Mouse (Mus musculus) embryo, embryonic 9.5 days (tissue): Measurements from ENCODE around the gene Rnf185.

ENCODE experiments used
- DNase-seq: peaks from one replicate; pipeline ENCODE4 v3.0.0-alpha.2; 2017; ENCODE audit errors: extremely low spot score

Rnf185 gene

DNA sequence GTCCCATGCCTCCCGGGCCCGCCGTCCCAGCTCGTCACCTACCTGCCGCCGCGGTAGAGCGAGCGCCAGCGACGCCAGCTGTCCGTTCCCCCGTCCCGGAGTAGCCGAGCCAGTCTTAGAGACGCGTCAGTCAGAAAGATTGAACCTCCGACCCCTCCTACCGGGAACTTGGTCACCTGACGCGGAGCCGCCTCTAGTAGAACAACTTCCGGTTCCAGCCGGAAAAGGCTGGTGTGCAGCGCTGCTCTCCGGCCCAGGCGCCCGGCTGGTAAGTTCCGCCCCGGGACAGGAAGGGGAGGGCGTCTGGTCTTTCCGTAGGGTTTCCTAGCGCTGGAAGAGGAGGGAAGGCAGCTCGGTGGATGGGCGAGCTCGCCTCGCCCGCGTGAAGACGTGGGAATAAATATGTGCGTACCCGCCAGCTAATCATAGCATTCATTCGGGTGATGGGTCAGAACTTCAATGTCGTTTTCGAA, at the start of gene Rnf185:
Gene Rnf185 (minus strand): TSS at position 197 of the 473 bp plus-strand sequence.
- peak; percentile 94 for DNase-seq

DNA sequence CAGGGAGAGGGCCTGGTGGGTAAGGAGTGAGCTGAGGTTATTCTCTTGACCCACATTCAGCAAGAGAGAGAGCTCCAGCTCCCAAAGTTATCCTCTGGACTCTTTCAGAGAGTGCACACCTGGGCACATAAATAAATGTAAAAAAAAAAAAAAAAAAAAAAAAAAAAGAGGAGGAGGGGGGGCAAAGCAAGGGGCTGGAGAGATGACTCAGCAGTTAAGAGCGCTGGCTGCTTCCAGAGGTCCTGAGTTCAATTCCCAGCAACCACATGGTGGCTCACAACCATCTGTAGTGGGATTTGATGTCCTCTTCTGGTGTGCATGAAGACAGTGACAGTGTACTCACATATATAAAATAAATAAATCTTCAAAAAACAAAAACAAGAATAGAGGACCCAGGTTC, 45.1 kb upstream of the Rnf185 start:
- DNase-seq = no peak

DNA sequence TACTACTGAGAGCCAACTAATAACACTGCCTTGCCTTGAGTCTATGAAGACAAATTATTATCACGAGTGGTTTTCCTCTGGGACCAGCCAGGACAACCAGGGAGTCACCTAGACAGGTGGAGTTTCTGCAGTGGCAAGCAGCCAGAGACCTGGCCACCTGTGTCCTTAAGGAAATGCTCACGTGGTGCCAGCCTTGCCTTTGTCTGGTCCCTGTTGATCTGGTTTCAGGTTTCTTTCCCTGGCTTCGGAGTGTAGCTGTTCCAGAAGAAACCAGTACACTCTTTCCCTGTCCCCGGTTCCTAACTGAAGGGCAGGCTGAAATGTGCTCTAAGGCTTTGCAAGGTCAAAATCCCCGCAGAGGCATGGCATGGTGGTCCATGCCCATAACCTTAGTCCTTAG, 44.6 kb upstream of the Rnf185 start:
- no peak for DNase-seq

DNA sequence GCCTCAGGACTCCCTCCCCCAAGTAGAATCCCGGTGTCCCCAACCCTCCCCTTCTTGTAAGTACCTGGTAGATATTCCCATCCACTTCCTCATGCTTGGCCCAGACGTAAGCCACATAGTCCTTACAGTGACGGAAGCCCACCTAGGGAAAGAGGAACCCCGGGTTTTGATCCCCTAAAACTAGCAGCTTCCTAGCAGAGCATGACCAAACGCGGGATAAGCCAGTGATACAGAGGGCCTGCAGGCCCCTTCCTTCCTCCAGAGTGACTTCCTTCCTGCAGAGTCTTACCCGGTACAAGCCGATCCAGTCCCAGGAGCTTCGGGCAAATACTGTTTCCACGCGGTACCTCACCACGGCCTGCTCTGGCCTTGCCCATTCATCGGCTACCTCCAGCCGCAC, 43.3 kb upstream of the Rnf185 start:
- DNase-seq = no peak

DNA sequence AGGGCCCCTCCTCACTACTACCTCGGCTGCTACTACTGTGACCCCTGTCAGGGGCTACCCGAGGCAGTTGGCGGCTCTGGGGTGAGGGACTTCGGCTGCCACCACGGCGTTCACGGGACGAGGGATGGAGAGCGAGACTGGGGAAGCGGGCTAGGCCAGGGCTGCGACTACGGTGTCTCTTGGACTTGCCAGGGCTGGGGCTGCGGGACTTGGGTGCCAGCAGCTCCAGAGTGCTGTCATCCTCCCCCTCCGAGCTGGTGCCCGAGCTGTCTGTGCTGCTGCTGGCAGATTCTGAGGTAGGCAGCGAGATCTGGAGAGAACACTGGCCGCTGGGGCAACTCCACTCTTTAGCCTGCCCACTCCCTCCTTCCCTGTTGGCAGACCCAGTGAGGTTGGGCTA, 42.7 kb upstream of the Rnf185 start:
- DNase-seq = no peak

DNA sequence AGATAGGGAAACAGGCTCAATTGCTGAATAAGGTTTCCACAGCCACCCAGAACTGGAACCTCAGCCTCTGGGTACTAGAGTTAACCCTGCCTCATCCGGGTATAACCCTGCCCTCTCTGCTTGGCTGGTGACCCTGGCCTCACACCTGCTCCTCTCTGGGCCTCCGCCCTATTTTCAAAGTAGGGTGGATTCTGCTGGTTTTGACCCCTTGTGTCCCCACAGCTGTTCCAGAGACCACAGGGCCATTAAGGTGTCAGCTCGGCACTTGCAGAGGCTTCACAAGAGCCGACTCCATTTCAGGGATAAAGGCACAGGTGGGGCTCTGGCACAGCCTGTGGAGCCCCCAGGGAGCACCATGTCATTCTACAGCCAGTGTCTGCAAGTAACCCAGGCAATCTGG, 40.6 kb upstream of the Rnf185 start:
- DNase-seq = no peak

DNA sequence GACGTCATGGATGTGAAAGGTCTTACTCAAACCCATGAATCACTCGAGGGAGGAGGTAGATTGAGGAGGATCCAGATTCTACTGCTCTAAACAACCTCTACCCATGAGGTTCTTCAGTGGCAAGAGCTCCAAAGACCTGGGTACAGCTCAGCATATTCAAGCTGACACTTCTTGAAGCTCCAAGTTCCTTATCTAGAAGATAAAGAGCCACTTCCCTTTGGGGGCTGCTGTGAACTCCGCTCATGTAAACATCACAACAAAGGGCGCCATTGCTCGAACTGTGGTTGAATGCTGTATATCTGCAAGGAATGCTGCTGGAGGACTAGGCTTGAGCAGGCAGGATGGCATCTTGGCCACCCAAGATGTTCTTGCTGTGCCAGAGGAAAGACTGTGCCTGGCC, 36.9 kb upstream of the Rnf185 start:
- DNase-seq = no peak

DNA sequence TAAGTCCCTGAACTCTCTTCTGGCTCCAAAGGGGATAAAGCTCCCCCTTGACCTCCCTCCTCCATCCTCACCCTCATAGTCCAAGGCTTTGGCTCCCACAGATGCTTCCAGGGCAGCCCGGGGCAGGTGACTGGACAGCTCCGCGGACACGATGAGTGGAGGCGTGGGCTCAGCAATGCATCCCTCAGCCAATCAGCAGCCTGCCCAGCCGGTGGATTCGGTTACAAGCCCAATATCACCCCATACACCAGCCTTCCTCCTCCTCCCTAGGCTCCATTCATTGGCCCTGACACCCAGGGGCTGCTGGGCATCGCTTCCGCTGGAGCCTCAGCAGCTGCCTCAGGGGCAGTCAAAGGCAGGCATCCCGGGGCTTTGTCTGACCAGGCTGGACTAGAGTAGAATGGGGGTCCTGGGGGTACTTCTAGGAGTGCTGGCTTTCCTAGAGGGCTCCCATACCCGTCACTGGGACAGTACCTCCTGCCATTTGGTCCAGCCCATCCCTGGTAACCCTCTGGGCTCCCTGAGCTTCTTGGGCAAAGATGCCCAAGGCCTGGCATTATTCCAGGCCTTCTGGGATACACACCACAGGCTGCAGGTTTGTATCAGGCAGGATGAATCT, 35.9 kb upstream of the Rnf185 start, which contains the start of gene Pla2g3:
Gene Pla2g3 (plus strand): TSS at position 333 of the 619 bp plus-strand sequence.
- DNase-seq = peak; percentile 41

DNA sequence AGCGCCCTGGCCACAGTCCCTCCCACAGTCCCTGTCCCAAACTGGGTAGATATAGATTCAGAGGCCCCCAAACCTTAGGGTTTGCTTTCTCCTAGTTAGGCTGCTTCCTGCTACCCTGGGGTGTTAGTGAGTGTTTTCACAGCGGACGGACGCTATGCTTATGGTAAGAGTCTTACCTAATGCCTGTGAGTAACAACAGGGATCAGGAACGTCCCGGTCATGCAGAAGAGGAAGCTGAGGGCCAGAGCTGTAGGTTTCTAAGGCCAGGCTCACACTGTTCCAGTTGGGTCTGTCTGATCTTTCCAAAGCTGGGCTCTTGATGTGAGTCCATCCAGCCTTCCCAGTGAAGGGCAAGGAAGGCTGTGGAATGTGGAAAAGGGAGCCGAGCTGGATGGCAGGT, 34.2 kb upstream of the Rnf185 start:
- no peak for DNase-seq

DNA sequence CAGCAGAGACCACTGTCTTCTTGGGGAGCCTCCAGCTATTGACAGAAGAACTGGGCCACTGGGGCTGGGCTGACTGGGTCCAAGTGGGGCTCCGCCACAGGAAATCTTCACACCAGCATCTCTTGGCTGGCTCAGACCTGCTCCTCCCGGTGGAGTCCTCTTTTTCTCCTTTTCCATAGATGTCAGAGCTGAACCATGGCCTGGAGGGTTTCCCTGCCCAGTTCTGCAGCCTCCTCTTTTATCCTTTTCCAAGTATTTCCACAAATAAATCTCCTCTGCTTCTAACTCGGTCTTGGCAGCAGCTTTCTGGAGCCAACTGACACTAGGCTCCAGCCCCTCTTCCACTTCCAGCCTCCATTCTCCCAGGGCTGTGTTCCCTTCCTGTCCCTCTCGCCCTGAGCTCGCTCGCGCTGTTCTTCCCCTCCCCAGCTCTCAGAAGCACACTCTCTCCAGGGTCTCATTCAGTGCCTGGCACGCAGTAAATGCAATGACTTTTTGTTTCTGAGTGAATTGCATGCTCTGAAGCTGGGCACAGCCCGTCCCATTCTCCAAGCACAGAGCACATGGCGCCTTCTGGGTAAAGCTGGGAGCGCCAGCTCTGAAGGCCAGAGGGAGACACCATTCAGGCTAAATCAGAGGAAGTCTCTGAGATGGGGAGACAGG, 31.9 kb upstream of the Rnf185 start:
- no peak for DNase-seq

DNA sequence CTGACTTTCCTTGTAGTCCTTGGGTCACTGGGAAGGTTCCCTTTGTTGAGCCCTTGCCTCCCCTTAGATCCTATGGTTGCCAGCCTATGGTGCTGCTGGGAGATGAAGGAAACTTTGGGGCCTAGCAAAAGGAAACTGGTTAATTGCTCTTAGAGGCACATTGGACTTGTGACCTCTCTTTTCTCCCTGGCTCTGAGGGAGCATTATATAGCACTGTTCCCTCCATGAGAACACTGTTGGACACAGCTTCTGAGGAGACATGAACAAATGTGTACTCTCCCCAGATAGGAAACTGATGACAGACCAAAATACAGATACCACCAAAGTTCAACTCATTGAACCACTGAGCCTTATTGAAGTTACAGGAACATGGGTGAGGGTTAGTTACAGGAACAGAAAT, 23.3 kb upstream of the Rnf185 start:
- DNase-seq = no peak

DNA sequence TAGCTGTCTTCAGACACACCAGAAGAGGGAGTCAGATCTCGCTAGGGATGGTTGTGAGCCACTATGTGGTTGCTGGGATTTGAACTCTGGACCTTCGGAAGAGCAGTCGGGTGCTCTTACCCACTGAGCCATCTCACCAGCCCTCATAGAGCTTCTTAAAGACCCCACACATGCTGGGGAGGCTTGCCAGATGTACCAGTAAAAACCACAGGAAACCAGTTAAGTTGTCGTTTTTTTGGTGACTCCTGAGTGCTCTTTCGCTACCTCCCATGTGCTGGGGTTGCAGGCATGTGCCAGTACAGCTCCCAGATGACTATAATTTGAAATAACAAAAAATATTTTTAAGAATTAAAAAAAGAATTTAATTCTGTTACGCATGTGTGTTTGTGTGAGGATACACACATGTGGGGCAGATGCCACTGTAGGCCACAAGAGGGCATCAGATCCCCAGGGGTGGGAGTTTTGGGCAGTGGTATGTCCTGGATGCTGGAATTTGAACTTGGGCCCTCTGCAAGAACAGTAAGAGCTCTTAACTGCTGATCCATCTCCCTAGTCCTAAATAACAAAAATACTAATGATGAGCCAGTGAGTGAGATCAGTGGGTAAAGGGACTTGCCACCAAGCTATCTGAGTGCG, 22.4 kb upstream of the Rnf185 start:
- no peak for DNase-seq

DNA sequence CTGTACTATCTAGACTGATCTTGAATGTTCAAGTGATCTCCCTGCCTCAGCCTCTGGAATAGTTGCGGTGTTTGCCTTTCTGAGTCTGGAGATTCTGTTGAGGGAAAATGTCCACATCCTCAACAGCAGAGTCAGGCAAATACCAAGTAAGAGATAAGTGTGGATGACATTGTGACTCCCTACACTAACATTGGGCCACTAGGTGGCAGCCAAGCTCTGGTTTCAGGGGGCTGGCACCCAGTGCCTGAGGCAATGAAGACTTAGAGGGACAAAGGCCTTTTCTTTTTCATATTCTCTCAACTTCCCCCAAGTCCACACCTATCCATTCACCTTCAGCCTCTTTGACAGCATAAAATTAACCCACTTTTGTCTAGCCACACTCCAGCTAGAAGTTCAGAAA, 20.3 kb upstream of the Rnf185 start:
- peak; percentile 76 for DNase-seq

DNA sequence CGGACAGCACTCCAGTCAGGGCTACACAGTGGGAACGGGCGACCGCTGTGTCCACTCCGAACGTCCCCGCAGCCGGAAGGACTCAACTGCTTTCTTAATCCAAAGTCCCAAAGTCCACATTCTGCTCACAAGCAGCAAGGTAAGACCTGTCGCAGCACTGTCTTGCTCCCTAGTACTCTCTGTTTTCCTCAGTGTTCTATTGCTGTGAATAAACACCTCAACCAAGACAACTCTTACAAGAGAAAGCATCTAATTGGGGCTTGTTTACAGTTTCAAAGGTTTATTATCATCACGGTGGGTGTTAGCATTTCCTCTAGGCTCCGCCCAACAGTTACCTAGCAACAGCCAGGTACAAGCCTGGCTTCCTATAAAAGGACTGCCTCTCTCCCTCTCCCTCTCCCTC, 19.3 kb upstream of the Rnf185 start:
- no peak for DNase-seq

DNA sequence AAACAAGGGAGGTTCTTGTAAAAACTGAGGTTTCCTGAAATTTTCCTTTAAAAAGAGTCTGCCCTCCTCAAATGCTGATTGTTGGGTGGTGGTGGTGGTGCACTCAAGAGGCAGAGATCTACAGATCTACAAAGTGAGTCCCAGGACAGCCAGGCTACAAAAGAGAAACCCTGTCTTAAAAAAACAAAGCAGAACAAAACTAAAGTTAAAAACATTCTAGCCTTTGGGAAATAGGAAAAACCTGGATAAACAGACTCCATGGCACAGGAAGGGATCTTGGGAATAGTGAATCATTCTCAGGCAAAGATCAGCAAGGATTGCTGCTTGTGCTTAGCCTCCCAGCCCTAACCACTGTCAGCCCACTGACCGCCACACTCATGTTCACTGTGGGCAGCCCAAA, 10.7 kb upstream of the Rnf185 start:
- DNase-seq = no peak

DNA sequence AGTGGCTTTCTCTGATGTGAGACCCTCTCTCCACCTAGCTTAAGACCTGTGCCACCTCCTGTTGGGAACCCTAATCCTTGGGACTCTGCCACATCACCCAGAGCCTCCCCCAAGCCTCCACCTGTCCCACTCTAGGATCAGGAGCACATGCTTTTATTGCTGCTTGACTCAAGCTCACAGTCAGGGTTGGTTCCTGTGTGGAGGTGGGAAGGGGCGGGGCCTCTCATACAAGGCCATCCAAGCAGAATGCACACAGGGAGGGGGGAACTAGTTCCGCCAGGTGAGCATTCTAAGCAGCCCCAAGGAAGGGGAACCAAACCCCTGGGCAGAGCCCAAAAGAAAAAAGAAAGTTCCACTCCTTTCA, 6.9 kb upstream of the Rnf185 start:
- no peak for DNase-seq

DNA sequence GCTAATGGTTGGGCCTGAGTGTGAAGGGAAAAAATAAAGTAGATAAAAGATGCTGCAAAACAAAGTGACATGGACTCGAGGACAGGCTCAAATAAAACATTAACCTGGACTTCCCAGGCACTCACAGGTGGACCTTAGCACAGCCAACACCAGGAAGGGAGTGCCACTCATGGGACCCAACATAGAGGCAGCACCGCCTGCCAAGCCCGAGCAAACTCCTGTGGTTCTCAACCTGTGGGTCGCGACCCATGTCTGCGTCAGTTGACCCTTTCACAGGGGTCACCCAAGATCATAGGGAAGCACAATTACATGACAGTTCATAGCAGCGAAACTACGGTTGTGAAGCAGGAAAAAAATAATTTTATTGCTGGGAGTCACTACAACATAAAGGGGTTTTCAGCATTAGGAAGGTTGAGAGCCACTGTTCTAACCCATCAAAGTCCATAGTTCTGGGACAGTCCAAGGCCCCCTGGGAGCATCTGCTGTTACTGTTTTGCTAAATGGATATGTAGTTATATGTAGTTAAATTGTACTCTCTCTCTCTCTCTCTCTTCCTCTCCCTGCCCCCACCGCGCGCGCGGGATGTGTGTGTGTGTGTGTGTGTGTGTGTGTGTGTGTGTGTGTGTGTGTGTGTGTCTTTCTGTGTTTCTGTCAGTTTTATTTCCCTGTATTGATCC, 6.4 kb upstream of the Rnf185 start:
- DNase-seq = no peak

DNA sequence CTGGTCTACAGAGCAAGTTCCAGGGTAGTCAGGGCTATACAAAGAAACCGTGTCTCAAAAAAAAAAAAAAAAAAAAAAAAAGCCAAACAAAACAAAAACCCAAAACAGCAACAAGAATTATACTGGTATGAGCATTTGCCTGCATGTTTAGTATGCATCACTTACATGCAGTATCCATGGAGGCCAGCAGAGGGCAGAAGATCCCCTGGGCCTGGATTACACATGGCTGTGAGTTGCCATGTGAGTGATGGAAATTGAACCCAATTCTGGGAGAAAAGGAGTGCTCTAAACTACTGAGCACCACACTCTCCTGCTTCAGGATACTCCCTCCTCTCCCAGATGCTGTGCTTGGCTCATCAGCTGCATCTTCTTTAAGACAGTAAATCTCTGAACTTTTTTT, 4.2 kb upstream of the Rnf185 start:
- DNase-seq = peak; percentile 55

DNA sequence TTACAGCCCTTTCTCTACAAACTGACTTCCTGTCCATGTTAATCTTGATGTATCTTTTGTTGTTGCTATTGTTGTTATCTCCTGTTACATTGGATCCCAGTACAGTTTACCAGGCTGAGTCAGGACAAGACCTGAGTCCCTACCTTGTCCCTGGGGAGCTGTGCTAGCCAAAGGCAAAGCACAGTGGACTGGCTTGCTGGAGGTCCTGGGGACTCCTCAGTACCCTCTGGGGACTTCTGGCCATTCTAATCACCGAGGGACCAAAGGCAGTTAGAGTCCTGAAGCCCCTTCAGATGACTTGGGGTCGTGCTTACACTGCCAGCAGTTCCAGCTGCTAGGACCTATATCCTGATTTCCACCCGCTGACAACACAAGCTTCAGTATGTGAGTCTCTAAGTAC, 2.3 kb upstream of the Rnf185 start:
- DNase-seq = no peak

DNA sequence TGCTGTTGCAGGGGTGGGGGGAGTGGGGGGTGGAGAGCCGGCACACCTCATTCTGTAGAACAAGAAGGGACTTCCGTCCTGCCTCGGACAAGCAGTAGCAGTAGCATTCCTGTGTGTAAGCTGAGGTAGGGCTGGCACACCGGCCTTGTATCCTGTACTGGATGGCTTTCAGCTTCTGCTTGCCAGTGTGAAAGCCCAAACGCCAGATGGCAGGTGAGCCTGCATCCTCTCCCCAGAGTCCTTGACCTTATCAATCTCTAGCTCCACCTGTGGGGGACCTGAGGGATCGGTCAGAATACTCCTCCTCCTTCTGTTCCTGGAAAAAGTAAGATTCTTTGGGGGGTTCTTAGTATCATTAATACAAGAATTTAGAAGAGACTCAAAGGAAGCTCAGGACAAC, 1.3 kb upstream of the Rnf185 start:
- no peak for DNase-seq

DNA sequence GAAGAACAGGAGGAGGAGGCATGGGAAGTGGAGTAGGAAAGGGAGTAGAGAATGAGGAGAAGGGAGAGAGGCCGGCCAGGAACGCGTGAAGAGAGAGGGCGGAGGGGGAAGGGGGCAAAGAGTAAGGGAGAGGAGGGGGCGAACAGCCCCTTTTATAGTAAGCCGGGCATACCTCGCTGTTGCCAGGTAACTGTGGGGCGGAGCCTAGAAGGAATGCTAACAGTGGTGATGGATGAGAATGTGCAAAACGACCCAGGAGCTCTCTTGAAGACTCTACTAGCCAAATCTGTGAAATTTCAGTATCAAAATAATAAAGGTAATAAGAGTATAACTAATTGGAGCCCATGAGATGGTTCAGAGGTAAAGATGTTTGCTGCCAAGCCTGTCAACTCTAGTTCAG, 606 bp upstream of the Rnf185 start:
- no peak for DNase-seq

DNA sequence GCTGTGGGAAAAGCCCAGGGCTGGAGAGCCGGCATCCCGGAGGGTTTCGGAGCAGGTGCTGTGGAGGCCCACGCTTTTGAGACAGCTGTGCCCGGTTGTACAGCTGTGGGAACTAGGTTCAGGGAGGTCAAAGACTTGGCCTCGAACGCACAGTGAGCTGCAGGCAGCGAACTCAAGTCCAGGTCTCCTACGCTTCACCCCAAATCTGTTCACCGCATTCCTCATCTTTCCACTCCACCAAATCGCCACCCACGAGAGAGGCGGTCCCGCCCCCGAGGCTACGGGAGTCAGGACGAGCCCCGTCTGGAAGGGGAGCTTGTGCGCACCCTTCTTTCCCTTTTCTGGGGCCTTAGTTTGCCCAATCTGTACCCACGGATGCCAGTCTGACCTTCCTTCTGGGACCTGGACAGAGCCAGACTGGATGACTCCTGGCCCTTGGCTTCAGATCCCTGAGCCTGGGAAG, 431 bp downstream of the Rnf185 start:
- DNase-seq = peak; percentile 55

DNA sequence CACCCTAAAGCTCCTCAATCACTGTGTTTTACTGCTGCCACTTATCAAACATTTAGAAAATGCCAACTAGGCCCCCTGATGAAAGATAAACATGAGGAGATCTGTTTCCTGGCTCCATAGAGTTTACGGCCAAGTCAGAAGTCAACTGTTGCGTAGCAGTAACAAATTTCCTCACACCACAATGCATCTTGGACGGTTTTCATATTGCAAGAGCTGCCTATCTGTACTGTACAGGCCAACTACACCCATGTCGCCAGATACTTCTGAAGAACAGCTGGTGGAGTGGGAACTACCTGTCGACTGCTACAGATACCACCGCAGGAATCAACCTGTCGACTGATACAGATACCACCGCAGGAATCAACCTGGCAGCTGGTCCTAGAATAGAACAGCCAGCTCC, 7.3 kb downstream of the Rnf185 start:
- no peak for DNase-seq
